Mouse (Mus musculus) right cerebral cortex, postnatal 25 days (tissue): Measurements from ENCODE around the gene Plxdc2.
"Not testable (repeated sequence)": the region's sequence is repeated elsewhere in the genome, so short reads cannot be mapped to it uniquely, and the experiment has no call there.

Experiments
- DNase-seq: peaks from one replicate; pipeline ENCODE4 v3.0.0; 2022

Plxdc2 gene

DNA sequence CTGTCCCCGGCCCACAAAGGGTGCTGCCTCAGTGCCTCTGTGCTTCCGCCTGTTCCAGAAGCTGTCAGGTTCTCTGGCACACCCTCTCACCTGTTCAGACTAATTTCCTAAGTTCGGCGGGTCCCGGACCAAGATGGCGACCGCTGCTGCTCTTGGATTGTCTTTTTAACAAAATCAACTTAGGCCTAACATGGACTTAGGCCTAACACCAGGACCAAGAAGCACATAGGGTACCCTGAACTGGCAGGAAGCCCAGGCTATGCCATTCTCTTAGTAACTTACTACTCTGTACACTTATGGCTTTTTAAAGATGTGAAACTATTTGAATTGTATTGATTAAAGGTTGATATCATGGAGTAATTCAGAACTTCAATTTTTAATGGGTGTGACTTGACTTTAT lies 413.0 kb downstream of the Plxdc2 start:
- not testable (repeated sequence) for DNase-seq

DNA sequence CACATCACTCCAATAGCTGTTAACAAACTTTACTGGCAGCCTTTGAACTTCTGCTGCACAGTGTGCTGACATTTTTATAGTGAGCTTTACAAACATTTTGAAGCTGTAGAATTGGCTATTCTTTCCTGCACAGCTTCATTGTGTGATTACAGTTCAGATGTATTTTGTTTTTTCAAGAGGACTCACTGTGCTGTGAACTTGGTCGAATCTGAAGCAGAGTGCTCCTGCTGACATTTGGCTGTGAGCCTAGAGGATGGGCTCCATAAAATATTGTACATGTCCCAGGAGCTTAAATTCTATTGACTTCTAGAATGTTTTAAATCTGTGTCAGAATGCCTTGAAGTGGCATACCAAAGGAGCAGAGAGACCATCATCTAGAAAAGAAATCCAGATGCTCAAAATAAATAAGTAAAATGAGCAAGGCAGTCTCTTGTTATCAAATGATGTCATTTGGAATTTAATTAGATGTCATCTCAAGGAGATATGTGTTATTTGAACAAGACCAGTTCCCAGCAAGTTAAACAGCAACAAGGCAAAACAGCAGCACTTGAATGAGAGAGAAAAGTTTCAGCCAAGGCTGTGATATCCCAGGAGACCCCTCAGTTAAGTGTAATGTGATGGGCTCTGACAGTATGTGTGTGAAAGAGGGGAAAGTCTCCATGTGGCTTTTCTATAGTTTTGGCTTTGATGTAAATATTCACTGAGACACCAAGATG lies 417.5 kb downstream of the Plxdc2 start:
- no peak for DNase-seq

GRCm38 (mm10) chr2:16774114-16774433 lies 418.0 kb downstream of the Plxdc2 start:
- DNase-seq, result no peak

DNA sequence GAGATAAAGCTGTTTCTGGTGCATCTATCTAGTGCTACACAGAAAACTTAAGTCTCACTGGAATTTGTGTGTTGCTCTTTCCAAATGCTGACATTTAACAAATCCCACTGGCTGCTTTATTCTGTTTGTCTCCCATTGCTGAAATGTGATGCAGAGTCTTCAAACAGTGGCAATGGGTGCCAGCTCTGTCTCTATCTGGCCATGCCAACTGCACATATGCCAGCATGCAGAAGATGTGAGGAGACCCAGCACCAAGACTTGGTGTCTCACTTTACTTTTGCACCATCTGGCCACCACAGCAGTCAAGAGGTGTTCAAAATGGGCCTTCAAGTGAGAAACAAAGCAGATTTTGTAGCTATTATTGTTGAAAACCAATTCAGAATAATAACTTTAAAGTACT lies 439.2 kb downstream of the Plxdc2 start:
- DNase-seq, result no peak
